Mouse (Mus musculus) midbrain, postnatal 0 days (tissue): ENCODE results near the gene Apaf1. TPM values are rescaled to one million over a fixed set of nuclear protein-coding genes. Genes with fewer than 3 reads are reported as not detected.

Experiments
- ATAC-seq: fragments of 200-750 bp; cut with Nextera tagmentation; 2 replicates; pipeline ENCODE4 v1.8.0; 2017; ENCODE audit warnings: moderate number of reproducible peaks, mild to moderate bottlenecking, moderate TSS enrichment, moderate library complexity; ENCODE audit not compliant: low FRiP score
- DNase-seq: peaks from one replicate; pipeline ENCODE4 v3.0.0-alpha.2; 2015; ENCODE audit warnings: low spot score
- H3K27ac ChIP-seq: fragments of 300-500 bp; sonication (generic); 2 replicates; pipeline ENCODE4 v1.5.1; 2014; ENCODE audit warnings: low read depth, mild to moderate bottlenecking, low read length, mixed read lengths
- H3K27me3 ChIP-seq: fragments of 300-500 bp; sonication (generic); 2 replicates; pipeline ENCODE4 v1.6.1; 2014; ENCODE audit warnings: low read length, control low read depth, mixed read lengths; ENCODE audit not compliant: insufficient read depth
- H3K36me3 ChIP-seq: fragments of 300-500 bp; sonication (generic); 2 replicates; pipeline ENCODE4 v1.6.1; 2014; ENCODE audit warnings: low read length, control low read depth, mixed read lengths; ENCODE audit not compliant: insufficient read depth
- H3K4me1 ChIP-seq: fragments of 300-500 bp; sonication (generic); 2 replicates; pipeline ENCODE4 v1.6.1; 2014; ENCODE audit warnings: mild to moderate bottlenecking, control low read depth, antibody characterized with exemption, low read length, mixed read lengths; ENCODE audit not compliant: insufficient read depth
- H3K4me2 ChIP-seq: fragments of 300-500 bp; sonication (generic); 2 replicates; pipeline ENCODE4 v1.6.1; 2014; ENCODE audit warnings: low read depth, mild to moderate bottlenecking, low read length, mixed read lengths; ENCODE audit not compliant: poor library complexity, severe bottlenecking
- H3K4me3 ChIP-seq: fragments of 300-500 bp; sonication (generic); 2 replicates; pipeline ENCODE4 v1.5.1; 2014; ENCODE audit warnings: low read depth, mild to moderate bottlenecking, low read length, moderate library complexity
- H3K9ac ChIP-seq: fragments of 300-500 bp; sonication (generic); replicated peaks from 2 replicates; pipeline ENCODE4 v1.6.1; 2014; ENCODE audit warnings: mild to moderate bottlenecking, low read length, moderate library complexity, mixed read lengths; ENCODE audit not compliant: poor library complexity, severe bottlenecking
- H3K9me3 ChIP-seq: fragments of 300-500 bp; sonication (generic); 2 replicates; pipeline ENCODE4 v1.6.1; 2016; ENCODE audit warnings: low read length, control low read depth
- CTCF ChIP-seq: IDR thresholded peaks from 2 replicates; pipeline ENCODE4 v1.5.1; 2016; ENCODE audit warnings: antibody characterized with exemption, mild to moderate bottlenecking
- WGBS: fragments of 180-500 bp; shearing (Covaris S2); extraction: QIAGEN DNeasy Blood & Tissue Kit; methylation state at CpG from one replicate; pipeline ENCODE4 v1.1.7; 2014; 5-methylcytosine and 5-hydroxymethylcytosine counted together
- polyA plus RNA-seq: library from polyadenylated mRNA; unstranded; fragments of >200 nt; fragmentation: Nextera tagmentation; extraction: Ambion mirVana; gene quantifications from 2 replicates; pipeline ENCODE4 v1.2.1, GENCODE M21; 2015
- total RNA-seq: library from RNA; depleted of rRNA; stranded (reverse); fragments of >200 nt; gene quantifications from 2 replicates; pipeline ENCODE4 v1.2.3, GENCODE M21; 2014

Apaf1 gene
- total and polyA plus RNA-seq, 2 experiments from 2014 or later = 16.4 to 29.5 TPM

- no peak for TF ChIP-seq CTCF
- DNase-seq (no peak), ATAC-seq (no peak)
- H3K4me1 ChIP-seq = peaks cover 6% of the 10 kb centered on the region; the same call in 1 of the 2 replicates
- H3K27ac ChIP-seq = no peak overlapping the region
- no peaks in the 10 kb centered on the region for H3K27me3 ChIP-seq
- H3K9me3 ChIP-seq = no peaks in the 10 kb centered on the region
- no peak overlapping the region for H3K4me3 ChIP-seq
- H3K36me3 ChIP-seq = no peaks in the 10 kb centered on the region
- H3K9ac ChIP-seq = no peak overlapping the region
- WGBS = 80% methylated on average over 10 of the region's 10 CpGs
- no peak overlapping the region for H3K4me2 ChIP-seq
These were observed 44.2 kb upstream of the Apaf1 start for GRCm38 (mm10) chr10:91126618-91127355.

GRCm38 (mm10) chr10:91123828-91124822 lies 41.6 kb upstream of the Apaf1 start, which contains the start of gene Slc25a3:
TSS of gene Slc25a3 (minus strand) at chr10:91124059.
- H3K4me1 ChIP-seq = peaks cover 6% of the 10 kb centered on the region; the same call in 1 of the 2 replicates
- TF ChIP-seq CTCF = no peak
- ATAC-seq (peak; percentile 100), DNase-seq (peak; percentile 99)
- H3K27ac ChIP-seq = peak within 1 kb of the TSS; percentile 91
- H3K9me3 ChIP-seq = no peaks in the 10 kb centered on the region
- no peaks in the 10 kb centered on the region for H3K27me3 ChIP-seq
- H3K4me3 ChIP-seq = peak within 1 kb of the TSS; percentile 99
- WGBS = 13% methylated on average over 57 of the region's 59 CpGs
- peak within 1 kb of the TSS; percentile 99 for H3K9ac ChIP-seq
- peak within 1 kb of the TSS; percentile 86 for H3K4me2 ChIP-seq
- H3K36me3 ChIP-seq = peaks cover 6% of the 10 kb centered on the region

- Histone ChIP-seq H3K9ac (peak overlapping the region; percentile 99), H3K27ac (peak overlapping the region; percentile 91), H3K27me3 (no peaks in the 10 kb centered on the region), H3K9me3 (no peaks in the 10 kb centered on the region), H3K4me1 (peaks cover 6% of the 10 kb centered on the region; the same call in 1 of the 2 replicates), H3K36me3 (peaks cover 13% of the 10 kb centered on the region), H3K4me2 (peak overlapping the region; percentile 86), H3K4me3 (peak overlapping the region; percentile 99)
- no peak for DNase-seq
- peak; percentile 62 for ATAC-seq
- 1% methylated on average over 42 of the region's 44 CpGs for WGBS
- no peak for TF ChIP-seq CTCF
These were observed 40.8 kb upstream of the Apaf1 start for GRCm38 (mm10) chr10:91123281-91123827.

- Histone ChIP-seq H3K4me1 (peaks cover 6% of the 10 kb centered on the region; the same call in 1 of the 2 replicates), H3K9ac (peak overlapping the region; percentile 99), H3K36me3 (peaks cover 20% of the 10 kb centered on the region), H3K4me2 (peak overlapping the region; percentile 86), H3K4me3 (peak overlapping the region; percentile 99), H3K27ac (no peak overlapping the region), H3K27me3 (no peaks in the 10 kb centered on the region), H3K9me3 (no peaks in the 10 kb centered on the region)
- no peak for DNase-seq
- TF ChIP-seq CTCF = no peak
- WGBS = 36% methylated on average over 6 of the region's 6 CpGs
- ATAC-seq = no peak
These were observed 40.1 kb upstream of the Apaf1 start for GRCm38 (mm10) chr10:91122646-91123045.

GRCm38 (mm10) chr10:91116958-91117357 lies 34.4 kb upstream of the Apaf1 start:
- DNase-seq (no peak), ATAC-seq (no peak)
- TF ChIP-seq CTCF = no peak
- Histone ChIP-seq H3K27me3 (no peaks in the 10 kb centered on the region), H3K4me1 (no peaks in the 10 kb centered on the region), H3K36me3 (peaks cover 56% of the 10 kb centered on the region), H3K4me3 (no peak overlapping the region), H3K9me3 (no peaks in the 10 kb centered on the region), H3K27ac (no peak overlapping the region), H3K4me2 (no peak overlapping the region), H3K9ac (no peak overlapping the region)
- WGBS = 89% methylated on average over 12 of the region's 12 CpGs
